Mouse (Mus musculus): Measurements from ENCODE around the gene Sh3bp1. TPM values are rescaled to one million over a fixed set of nuclear protein-coding genes. Genes with fewer than 3 reads are reported as not detected.
A peak's percentile ranks its signal among the peaks of the same experiment; 100 is the strongest.

Sh3bp1 gene
- polyA plus RNA-seq, 1 experiment from 2014 or later = 51.2 TPM

DNA sequence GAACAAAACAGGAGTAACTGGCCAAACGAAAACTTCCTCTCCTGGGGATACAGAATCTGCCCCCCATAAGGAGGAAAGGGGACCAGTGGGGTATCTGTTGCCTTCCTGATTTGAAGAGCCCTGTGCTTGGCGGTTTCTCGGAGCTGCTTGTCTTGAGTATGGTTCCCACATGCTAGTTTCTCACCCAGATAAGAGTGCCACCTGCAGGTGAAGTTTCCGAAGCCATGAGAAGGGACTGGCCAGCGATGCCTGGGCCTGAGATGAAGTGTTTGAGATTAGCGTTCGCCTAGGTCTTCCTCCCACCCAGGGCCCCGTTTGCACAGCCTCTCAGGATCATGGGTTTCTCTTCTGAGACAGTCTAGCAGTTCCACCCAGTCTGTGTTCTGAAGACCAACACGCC lies 12.5 kb downstream of the Sh3bp1 start:
- no peak for DNase-seq (ENCODE audit: low spot score)
- Histone ChIP-seq H3K27ac (no peak overlapping the region), H3K4me3 (no peak overlapping the region), H3K36me3 (peaks cover 65% of the 10 kb centered on the region), H3K27me3 (ENCODE audit: low read depth, poor library complexity, severe bottlenecking) (no peaks in the 10 kb centered on the region), H3K9me3 (replicated peaks) (no peaks in the 10 kb centered on the region), H3K4me1 (peaks cover 37% of the 10 kb centered on the region)
- 38% methylated on average over 9 of the region's 9 CpGs for WGBS

GRCm38 (mm10) chr15:78913632-78914090 lies 14.1 kb downstream of the Sh3bp1 start, which contains the start of gene Pdxp:
TSS of gene Pdxp (plus strand) at chr15:78913919.
- H3K4me3 ChIP-seq = peak within 1 kb of the TSS; percentile 94
- peaks cover 62% of the 10 kb centered on the region for H3K36me3 ChIP-seq
- peaks cover 46% of the 10 kb centered on the region for H3K4me1 ChIP-seq
- DNase-seq (ENCODE audit: low spot score) = peak; percentile 95
- H3K27me3 ChIP-seq (ENCODE audit: low read depth, poor library complexity, severe bottlenecking) = no peaks in the 10 kb centered on the region
- under 1% methylated on average over 51 of the region's 51 CpGs for WGBS
- peak within 1 kb of the TSS; percentile 95 for H3K27ac ChIP-seq
- no peaks in the 10 kb centered on the region for H3K9me3 ChIP-seq (replicated peaks)

- Histone ChIP-seq H3K9me3 (replicated peaks) (no peaks in the 10 kb centered on the region), H3K27me3 (ENCODE audit: low read depth, poor library complexity, severe bottlenecking) (no peaks in the 10 kb centered on the region), H3K4me1 (peaks cover 46% of the 10 kb centered on the region), H3K4me3 (peak overlapping the region; percentile 94), H3K36me3 (peaks cover 61% of the 10 kb centered on the region), H3K27ac (peak overlapping the region; percentile 95)
- WGBS = under 1% methylated on average over 87 of the region's 87 CpGs
- peak; percentile 73 for DNase-seq (ENCODE audit: low spot score)
Measured at GRCm38 (mm10) chr15:78914091-78914822, 14.7 kb downstream of the Sh3bp1 start.

DNA sequence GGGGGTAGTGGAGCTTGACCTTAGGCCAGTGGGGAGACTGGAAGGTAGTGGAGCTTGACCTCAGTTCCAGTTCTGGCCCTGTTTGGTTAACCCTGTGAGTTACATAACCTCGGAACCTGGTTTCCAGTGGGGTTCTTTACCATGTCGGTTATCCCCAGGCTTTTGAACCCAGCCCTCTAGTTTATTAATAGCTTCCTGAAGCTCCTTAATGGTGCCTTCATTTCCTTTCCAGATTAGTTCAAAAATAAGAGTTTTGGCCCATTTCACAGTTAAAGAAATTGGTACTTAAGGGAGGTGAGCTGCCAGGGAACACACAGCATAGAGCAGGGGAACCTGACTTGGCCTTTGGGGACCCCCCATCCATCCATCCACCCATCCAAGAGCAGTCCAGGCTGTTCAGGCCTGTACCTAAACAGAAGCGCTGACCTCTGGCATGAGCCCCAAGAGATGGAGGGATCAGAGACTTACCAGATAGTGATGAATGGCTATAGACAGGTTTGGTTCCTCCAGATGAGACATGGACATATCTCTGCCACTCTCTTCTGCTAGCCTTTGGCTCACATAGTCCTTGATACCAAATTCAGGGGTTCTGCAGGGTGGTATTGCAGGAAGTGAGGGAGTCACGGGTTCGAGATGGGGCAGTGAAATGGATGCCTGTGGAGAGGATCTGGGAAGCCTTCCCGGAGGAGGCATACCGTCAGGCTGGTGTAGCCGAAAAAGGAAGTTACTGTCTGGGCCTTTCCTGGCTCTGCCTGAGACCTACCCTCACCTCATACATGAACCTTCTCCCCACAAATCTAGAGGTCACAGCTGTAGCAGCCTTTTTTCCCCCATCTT lies 15.5 kb downstream of the Sh3bp1 start:
- Histone ChIP-seq H3K4me3 (peak overlapping the region; percentile 94), H3K36me3 (peaks cover 61% of the 10 kb centered on the region), H3K27ac (peak overlapping the region; percentile 95), H3K4me1 (peaks cover 46% of the 10 kb centered on the region), H3K27me3 (ENCODE audit: low read depth, poor library complexity, severe bottlenecking) (no peaks in the 10 kb centered on the region), H3K9me3 (replicated peaks) (no peaks in the 10 kb centered on the region)
- DNase-seq (ENCODE audit: low spot score) = no peak
- 54% methylated on average over 8 of the region's 8 CpGs for WGBS

DNA sequence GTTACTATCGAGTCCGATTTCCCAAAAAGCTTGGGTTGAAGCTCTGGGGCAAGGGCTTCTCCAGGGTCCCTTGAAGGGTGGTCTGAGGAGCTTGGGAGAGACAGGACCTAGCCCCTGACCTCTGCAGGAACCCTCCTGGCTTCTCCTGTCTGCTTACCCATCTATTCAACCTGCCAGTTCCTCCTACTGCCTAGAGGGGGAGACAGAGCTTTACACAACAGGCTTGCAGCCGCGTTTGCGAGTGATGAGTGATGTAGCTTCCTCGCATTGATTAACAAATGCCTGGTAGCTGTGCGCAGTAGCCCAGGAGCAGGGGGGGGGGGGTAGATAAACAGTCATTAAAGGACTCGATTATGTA lies 16.1 kb downstream of the Sh3bp1 start:
- 11% methylated on average over 8 of the region's 8 CpGs for WGBS
- no peaks in the 10 kb centered on the region for H3K9me3 ChIP-seq (replicated peaks)
- H3K4me3 ChIP-seq = peak overlapping the region; percentile 94
- no peaks in the 10 kb centered on the region for H3K27me3 ChIP-seq (ENCODE audit: low read depth, poor library complexity, severe bottlenecking)
- peaks cover 58% of the 10 kb centered on the region for H3K36me3 ChIP-seq
- H3K4me1 ChIP-seq = peaks cover 46% of the 10 kb centered on the region
- no peak overlapping the region for H3K27ac ChIP-seq
- DNase-seq (ENCODE audit: low spot score) = peak; percentile 71

- no peaks in the 10 kb centered on the region for H3K9me3 ChIP-seq (replicated peaks)
Measured at GRCm38 (mm10) chr15:78916052-78916826, 16.7 kb downstream of the Sh3bp1 start.

DNA sequence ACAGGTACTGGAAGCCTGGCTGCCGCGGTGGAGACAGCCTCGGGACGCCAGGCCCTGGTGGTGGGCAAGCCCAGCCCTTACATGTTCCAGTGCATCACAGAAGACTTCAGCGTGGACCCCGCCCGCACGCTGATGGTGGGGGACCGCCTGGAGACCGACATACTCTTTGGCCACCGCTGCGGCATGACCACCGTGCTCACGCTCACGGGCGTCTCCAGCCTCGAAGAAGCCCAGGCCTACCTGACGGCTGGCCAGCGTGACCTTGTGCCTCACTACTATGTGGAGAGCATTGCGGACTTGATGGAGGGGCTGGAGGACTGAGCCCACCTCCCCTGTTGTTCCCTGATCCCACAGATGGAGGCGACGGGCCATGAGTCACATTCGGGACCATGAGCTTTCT lies 18.6 kb downstream of the Sh3bp1 start:
- Histone ChIP-seq H3K9me3 (replicated peaks) (no peaks in the 10 kb centered on the region), H3K4me1 (peaks cover 46% of the 10 kb centered on the region), H3K4me3 (no peak overlapping the region), H3K27ac (0 out of 2 replicates have a peak overlapping the region, but pooled peaks have one; percentile 7), H3K27me3 (ENCODE audit: low read depth, poor library complexity, severe bottlenecking) (no peaks in the 10 kb centered on the region), H3K36me3 (peaks cover 46% of the 10 kb centered on the region)
- WGBS = 92% methylated on average over 23 of the region's 23 CpGs
- no peak for DNase-seq (ENCODE audit: low spot score)

More at GRCm38 (mm10) chr15:78916052-78916826, 16.7 kb downstream of the Sh3bp1 start:
- H3K4me1 ChIP-seq = peaks cover 46% of the 10 kb centered on the region
- no peak for DNase-seq (ENCODE audit: low spot score)
- H3K4me3 ChIP-seq = peak overlapping the region; percentile 94
- peaks cover 53% of the 10 kb centered on the region for H3K36me3 ChIP-seq
- 71% methylated on average over 12 of the region's 12 CpGs for WGBS
- no peaks in the 10 kb centered on the region for H3K27me3 ChIP-seq (ENCODE audit: low read depth, poor library complexity, severe bottlenecking)
- H3K27ac ChIP-seq = peak overlapping the region; percentile 34

DNA sequence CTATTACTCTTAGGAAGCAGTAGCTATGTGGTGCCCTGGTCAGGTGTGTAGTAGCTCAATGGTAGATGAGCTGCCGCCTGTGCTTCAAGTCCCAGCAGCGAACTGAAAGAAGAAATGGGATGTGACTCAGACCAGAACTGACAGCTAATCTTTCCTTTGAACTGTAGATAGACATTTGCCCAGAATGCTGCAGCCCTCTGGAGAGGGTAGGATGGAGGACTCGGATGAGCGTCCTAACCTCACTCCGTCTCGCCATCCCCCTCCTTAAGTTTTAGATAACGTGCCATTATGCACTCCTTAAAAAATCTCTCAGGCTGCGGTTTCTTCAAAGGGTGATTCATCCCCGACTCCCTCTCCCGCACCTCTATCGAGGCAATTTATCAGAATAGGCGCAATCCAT lies 20.3 kb downstream of the Sh3bp1 start:
- DNase-seq (ENCODE audit: low spot score) = no peak
- WGBS = 75% methylated on average over 12 of the region's 12 CpGs
- Histone ChIP-seq H3K36me3 (peaks cover 46% of the 10 kb centered on the region), H3K27me3 (ENCODE audit: low read depth, poor library complexity, severe bottlenecking) (no peaks in the 10 kb centered on the region), H3K4me1 (peaks cover 43% of the 10 kb centered on the region), H3K9me3 (replicated peaks) (no peaks in the 10 kb centered on the region), H3K27ac (no peak overlapping the region), H3K4me3 (no peak overlapping the region)

DNA sequence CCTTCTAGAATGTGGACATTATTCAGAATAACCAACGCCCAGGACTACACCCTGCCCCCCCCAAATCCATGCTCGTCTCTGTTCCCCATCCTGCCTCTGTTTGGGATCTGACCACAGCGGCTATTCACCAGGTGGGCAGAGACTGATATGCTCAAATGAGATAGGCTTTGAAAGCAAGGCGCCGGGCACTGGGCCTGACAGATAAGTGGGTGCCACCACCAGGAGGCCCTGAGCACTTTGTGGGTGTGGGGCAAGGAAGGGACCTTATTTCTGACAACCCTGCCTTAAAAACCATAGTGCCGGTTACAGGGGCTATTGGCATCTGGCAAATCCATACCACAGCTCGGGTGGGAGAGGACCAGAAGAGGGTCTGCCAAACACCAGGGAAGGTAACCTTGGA lies 23.1 kb downstream of the Sh3bp1 start:
- Histone ChIP-seq H3K27ac (peak overlapping the region; percentile 61; the same call in 1 of the 2 replicates), H3K27me3 (ENCODE audit: low read depth, poor library complexity, severe bottlenecking) (no peaks in the 10 kb centered on the region), H3K9me3 (replicated peaks) (no peaks in the 10 kb centered on the region), H3K4me3 (no peak overlapping the region), H3K36me3 (peaks cover 27% of the 10 kb centered on the region), H3K4me1 (peaks cover 48% of the 10 kb centered on the region)
- 87% methylated on average over 7 of the region's 7 CpGs for WGBS
- no peak for DNase-seq (ENCODE audit: low spot score)

DNA sequence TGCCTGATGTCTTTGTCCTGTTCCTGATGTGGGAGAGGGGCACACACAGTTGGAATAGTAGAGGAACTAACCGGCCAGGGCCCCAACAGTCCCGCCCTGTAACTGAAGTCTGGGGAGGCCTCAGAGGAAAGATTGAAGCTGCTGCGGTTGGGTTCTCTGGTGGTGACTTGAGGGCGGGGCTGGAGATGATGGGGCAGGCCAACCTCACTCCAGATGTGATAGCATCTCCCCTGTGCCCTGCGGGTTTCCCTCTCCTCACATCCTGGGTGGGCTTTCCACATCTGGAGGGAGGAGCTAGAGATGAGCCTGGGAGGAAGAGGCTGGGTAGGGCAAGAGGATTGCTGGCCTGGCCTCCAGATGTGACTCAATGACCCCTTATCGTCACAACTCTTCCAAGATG lies 24.0 kb downstream of the Sh3bp1 start:
- no peaks in the 10 kb centered on the region for H3K27me3 ChIP-seq (ENCODE audit: low read depth, poor library complexity, severe bottlenecking)
- H3K27ac ChIP-seq = peak overlapping the region; percentile 61
- no peak overlapping the region for H3K4me3 ChIP-seq
- no peak for DNase-seq (ENCODE audit: low spot score)
- no peaks in the 10 kb centered on the region for H3K9me3 ChIP-seq (replicated peaks)
- peaks cover 51% of the 10 kb centered on the region for H3K4me1 ChIP-seq
- peaks cover 22% of the 10 kb centered on the region for H3K36me3 ChIP-seq
- 39% methylated on average over 6 of the region's 6 CpGs for WGBS

DNA sequence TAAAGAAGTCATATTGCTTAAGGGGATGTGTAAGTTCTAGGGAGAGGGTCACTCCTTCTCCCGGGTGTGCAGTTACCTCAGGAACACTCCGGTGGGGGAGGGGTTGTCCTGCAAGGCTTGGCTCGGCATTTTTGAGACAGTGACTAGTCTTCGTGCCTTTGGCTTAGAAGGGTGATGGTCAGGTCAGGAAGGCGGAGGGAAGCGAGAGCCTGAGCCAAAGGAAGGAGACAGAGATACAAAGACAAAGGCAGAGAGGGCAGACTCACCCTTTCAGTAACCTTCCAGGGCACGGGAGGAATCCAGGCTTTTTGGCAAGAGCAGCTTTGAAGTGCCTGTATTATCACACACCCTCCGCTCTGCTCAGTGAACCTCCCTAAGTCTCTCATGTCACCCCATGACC lies 25.6 kb downstream of the Sh3bp1 start:
- Histone ChIP-seq H3K9me3 (replicated peaks) (no peaks in the 10 kb centered on the region), H3K27ac (peak overlapping the region; percentile 92), H3K36me3 (peaks cover 21% of the 10 kb centered on the region), H3K27me3 (ENCODE audit: low read depth, poor library complexity, severe bottlenecking) (no peaks in the 10 kb centered on the region), H3K4me1 (peaks cover 52% of the 10 kb centered on the region), H3K4me3 (no peak overlapping the region)
- 46% methylated on average over 8 of the region's 8 CpGs for WGBS
- DNase-seq (ENCODE audit: low spot score) = no peak

GRCm38 (mm10) chr15:78926021-78926919 lies 26.7 kb downstream of the Sh3bp1 start, which contains the start of gene Lgals1:
TSS of gene Lgals1 (plus strand) at chr15:78926725.
- Histone ChIP-seq H3K27me3 (ENCODE audit: low read depth, poor library complexity, severe bottlenecking) (no peaks in the 10 kb centered on the region), H3K27ac (peak within 1 kb of the TSS; percentile 92), H3K9me3 (replicated peaks) (no peaks in the 10 kb centered on the region), H3K4me1 (peaks cover 52% of the 10 kb centered on the region), H3K36me3 (peaks cover 21% of the 10 kb centered on the region), H3K4me3 (peak within 1 kb of the TSS; percentile 56)
- WGBS = 7% methylated on average over 20 of the region's 20 CpGs
- DNase-seq (ENCODE audit: low spot score) = peak; percentile 87
